Mouse (Mus musculus) T-helper 2 cell (primary cell): ENCODE results near the gene Cul7.

Experiments used
- in situ Hi-C: fragments of 300-600 bp; cut with MboI, MseI; formaldehyde crosslinking; loops from one replicate; pipeline ENCODE4 v1.15.1; 2025; ENCODE audit warnings: high pct_unique_total_duplicates

Cul7 gene

DNA sequence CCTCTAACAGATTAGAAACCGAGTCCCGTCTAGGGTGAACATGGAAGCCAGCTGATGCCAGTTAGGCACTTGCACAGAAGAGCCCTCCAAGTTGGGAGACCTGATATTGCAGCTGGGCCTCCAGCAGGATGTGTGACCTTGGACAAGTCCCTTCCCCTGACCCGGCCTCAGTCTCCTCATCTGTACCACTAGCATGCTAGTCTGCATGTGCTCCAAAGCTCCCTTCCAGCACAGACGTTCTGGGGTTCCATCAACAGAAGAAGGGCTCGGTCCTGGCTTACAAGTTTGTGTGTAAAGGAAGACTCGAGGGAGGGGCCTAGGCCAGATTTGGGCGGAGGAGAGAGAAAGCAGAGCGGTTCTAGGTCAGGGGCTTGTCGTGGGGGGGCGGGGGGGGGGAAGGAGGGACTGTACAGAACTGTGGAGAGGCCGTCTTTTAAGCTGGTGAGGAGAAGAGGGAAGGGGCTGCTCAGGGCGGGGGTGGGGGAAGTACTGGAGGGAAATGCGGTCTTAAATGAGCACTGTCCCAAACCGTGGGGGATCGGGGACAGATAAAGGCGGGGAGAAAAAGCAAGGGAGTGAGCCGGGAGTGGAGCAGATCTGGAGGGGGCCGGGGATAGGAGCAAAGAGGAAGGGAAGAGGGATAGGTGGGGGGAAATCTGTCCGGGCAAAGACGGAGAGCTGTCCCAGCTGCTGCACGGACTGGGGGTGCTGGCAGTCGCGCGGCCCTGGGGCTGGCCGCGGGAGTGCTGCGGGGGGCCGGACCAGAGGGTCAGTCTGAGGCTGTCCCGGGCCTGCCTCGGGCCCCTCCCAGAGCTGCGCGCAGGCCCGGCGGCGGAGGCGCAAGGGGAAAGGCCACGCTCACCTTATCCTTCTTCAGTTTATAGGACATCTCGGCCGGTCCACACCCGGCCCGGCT, 54.1 kb downstream of the Cul7 start:
- in situ Hi-C loops, result no loop called here

DNA sequence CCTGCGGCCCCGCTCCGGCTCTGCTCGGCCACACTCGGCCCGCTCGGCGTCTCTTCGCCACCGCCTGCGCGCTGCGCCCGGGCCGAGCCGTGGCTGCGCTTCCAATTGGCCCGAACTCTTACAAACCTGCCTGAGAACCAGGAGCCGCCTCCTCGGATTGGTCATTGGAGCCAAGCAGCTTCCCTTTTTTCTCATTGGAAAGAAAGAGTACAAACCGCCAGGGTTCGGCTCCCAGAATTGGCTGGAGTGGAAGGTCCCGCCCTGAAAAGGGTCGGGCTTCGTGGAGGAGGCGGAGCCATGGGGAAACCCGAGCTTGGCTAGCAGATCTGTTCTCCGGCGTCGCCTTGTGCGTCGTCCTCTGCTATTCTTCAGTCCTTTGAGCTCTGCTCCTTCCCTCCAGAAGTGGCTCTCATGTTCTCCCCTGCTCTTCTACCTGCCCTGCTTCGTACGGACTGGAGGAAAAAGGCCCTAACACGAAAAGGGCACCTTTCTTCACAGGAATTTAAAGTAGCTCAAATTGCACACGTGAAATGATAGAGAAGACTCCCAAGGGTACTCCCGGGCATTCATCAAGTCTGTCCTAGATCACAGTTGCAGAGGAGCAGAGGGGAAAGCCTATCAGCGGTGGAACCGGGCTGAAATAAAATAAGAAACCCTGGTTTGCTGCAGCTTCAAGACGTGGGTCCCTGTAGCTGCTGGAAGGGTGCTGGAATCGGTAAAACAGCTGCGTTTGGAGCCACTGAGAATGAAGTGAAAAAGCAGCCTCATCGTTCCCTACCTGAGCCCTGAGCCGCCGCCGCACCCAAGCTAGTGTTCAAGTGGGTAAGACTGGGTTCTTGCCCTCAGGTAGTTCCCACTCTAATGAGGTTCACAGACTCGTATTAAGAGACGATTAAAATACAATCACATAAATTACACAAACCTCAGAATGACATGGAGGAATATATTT, 55.0 kb downstream of the Cul7 start, which contains the start of gene Ppp2r5d:
Gene Ppp2r5d, minus strand, starts transcription at position 225 of the 949 bp plus-strand sequence.
- in situ Hi-C loops, result no loop called here

DNA sequence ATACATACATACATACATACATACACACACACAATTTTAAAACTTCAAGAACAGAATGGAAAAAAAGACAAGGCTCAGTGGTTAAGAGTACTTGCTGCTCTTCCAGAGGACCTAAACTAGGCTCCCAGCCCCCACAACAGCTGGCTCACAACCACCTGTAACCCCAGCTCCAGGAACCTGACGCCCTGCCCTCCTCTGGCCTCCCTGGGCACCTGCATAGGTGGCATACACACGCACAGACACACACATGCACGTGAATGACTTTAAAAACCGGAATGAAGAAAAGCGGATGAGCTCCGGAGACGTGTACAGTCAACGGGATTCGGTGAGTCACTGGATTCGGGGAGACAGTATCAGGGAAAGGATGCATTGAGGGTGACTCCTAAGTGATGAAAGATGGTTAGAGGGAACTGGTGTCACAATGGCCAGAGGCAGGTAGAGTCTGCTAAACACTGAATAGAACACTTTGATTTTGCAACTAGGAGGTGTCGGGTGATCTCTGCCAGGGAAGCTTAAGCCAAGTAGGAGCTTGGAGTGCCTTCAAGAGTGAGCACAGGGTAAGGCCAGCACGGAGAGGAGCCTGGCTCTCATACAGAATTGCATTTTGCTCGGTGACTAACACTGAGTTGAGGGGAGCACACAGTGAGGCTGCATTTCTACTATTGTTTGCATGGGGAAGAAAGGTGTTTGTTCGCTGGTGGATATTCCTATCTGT, 56.4 kb downstream of the Cul7 start:
- in situ Hi-C loops, result no loop called here

DNA sequence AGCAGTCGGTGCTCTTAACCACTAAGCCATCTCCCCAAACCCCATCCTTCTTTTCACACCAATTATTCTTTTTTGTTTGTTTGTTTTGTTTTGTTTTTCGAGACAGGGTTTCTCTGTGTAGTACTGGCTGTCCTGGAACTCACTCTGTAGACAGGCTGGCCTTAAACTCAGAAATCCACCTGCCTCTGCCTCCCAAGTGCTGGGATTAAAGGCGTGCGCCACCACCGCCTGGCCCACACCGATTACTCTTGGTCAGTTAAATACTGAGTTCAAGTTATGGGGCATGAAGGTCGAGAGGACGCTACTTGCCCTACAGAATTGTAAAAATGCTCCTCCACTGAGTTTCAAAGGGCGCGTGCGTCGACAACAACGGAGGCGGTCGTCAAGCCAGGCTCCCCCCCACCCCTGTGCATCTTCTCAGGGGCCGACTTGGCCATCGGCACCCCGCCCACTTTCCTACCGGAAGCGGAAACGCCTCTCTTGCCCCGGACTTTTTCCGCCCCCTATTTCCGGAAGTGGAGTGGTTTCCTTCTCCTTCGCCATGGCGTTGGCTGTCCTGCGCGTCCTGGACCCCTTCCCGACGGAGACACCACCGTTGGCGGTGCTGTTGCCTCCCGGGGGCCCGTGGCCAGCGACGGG, 60.9 kb downstream of the Cul7 start, which contains the start of gene Pex6:
Gene Pex6, plus strand, starts transcription at position 505 of the 639 bp plus-strand sequence.
- in situ Hi-C loops, result loop anchor here (10.0 kb wide), 1 partner anchor 66 kb away; the partner anchor contains the start of genes Klc4 and Mrpl2

DNA sequence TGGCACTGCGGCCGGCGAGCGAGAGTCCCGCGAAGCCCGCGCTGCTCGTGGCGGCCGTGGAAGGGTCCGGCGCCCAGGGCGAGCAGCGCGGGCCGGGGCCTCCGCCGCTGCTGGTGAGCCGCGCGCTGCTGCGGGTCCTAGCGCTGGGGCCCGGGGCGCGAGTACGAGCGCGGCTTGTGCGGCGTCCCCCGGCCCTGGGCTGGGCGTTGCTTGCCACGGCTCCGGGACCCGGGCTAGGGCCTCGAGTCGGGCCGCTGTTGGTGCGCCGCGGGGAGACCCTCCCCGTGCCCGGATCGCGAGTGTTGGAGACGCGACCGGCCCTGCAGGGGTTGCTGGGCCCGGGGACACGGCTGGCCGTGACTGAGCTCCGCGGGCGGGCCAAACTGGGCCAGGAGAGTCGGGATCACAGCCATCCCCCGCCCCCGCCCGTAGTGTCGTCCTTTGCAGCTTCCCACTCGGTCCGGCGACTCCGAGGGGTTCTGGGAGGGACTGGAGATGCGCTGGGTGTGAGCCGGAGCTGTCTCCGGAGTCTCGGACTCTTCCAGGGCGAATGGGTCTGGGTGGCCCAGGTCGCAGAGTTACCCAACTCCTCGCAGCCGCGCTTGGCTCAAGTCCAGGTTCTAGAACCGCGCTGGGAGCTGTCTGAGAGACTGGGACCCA, 61.6 kb downstream of the Cul7 start:
- in situ Hi-C loops, result loop anchor here (10.0 kb wide), 1 partner anchor 67 kb away; the partner anchor contains the start of genes Klc4 and Mrpl2

DNA sequence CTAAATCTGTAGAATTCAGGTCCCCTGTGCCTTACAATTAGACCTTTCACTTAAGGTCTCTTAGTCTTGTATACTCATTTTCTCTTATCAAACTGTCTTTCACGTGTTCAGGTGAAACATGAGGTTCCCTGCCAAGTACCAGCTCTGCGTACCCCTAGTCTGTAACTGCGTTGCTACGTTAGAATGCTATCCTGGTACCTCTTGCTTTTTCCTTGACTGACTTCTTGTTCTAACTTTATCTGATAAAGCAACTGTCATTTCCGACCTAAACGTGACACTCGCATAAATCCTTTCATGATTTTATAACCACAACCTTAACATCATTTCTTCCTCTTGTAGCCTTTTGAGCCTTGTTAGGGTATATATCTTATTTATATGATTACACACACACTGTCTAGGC, 62.3 kb downstream of the Cul7 start:
- in situ Hi-C loops, result loop anchor here (10.0 kb wide), 1 partner anchor 68 kb away; the partner anchor contains the start of genes Klc4 and Mrpl2

DNA sequence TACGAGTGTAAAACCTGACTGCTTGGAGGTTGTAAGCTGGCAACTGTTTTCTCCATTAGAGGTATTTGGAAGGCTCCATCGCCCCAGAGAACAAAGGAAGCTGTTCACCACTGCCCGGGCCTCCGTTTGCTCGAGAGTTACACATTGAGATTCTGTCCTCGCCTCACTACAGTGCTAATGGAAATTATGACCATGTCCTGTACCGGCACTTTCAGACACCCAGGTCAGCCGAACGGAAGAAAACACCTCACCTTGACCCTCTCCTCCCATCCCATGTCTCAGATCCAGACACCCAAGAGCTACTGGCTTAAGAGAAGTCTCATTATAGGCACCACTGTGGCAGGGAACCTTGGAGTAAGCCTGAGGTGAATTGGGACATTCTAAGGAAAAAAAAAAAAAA, 63.7 kb downstream of the Cul7 start:
- in situ Hi-C loops, result loop anchor here (10.0 kb wide), 1 partner anchor 69 kb away; the partner anchor contains the start of genes Klc4 and Mrpl2
